ENCODE assay signal across 9 mouse cellular contexts in genomic region chr11:57929506-57929905, GRCm38 (mm10).
DNase-seq lines count a peak whose midpoint lies in the region; ATAC-seq lines count a peak whose summit lies in the region.
"Had no signal": no experiment of that assay in that cellular context is flagged by ENCODE, and none has a peak within 500 bp of the region (broad histone marks: within the 10 kb centered on the region; RNA-seq: fewer than 3 reads in every experiment).

No protein-coding gene starts in this region.

- no peak for ATAC-seq in liver, embryonic 12.5 days
- ATAC-seq in embryonic facial prominence, embryonic 13.5 days (ENCODE audit: insufficient number of reproducible peaks, insufficient read depth, low FRiP score, low TSS enrichment, low read depth): no peak
- peak; percentile 85 for ATAC-seq in intestine, embryonic 15.5 days
- no peak for ATAC-seq in neural tube, embryonic 15.5 days (ENCODE audit: low FRiP score)

- H3K4me3 ChIP-seq in liver, embryonic 12.5 days: no peak overlapping the region
- H3K4me3 ChIP-seq in embryonic facial prominence, embryonic 13.5 days: no peak overlapping the region
- H3K4me3 ChIP-seq in intestine, embryonic 15.5 days (replicated peaks): no peak overlapping the region
- no peak overlapping the region for H3K4me3 ChIP-seq in neural tube, embryonic 15.5 days (replicated peaks)
- H3K4me3 ChIP-seq: erythroblast, embryonic 14.5 days had no signal

- no peaks in the 10 kb centered on the region for H3K36me3 ChIP-seq in liver, embryonic 12.5 days
- no peaks in the 10 kb centered on the region for H3K36me3 ChIP-seq in embryonic facial prominence, embryonic 13.5 days
- H3K36me3 ChIP-seq in intestine, embryonic 15.5 days: no peaks in the 10 kb centered on the region
- no peaks in the 10 kb centered on the region for H3K36me3 ChIP-seq in neural tube, embryonic 15.5 days

- no peak overlapping the region for H3K9ac ChIP-seq in liver, embryonic 12.5 days
- H3K9ac ChIP-seq in embryonic facial prominence, embryonic 13.5 days: 0 out of 2 replicates have a peak overlapping the region, but pooled peaks have one; percentile 32
- peak overlapping the region; percentile 1; the same call in 1 of the 2 replicates for H3K9ac ChIP-seq in intestine, embryonic 15.5 days
- no peak overlapping the region for H3K9ac ChIP-seq in neural tube, embryonic 15.5 days (replicated peaks)

- peaks cover 18% of the 10 kb centered on the region for H3K4me1 ChIP-seq in liver, embryonic 12.5 days
- peaks cover 11% of the 10 kb centered on the region for H3K4me1 ChIP-seq in embryonic facial prominence, embryonic 13.5 days
- peaks cover 17% of the 10 kb centered on the region for H3K4me1 ChIP-seq in intestine, embryonic 15.5 days (replicated peaks)
- peaks cover 8% of the 10 kb centered on the region for H3K4me1 ChIP-seq in neural tube, embryonic 15.5 days

- no peaks in the 10 kb centered on the region for H3K9me3 ChIP-seq in liver, embryonic 12.5 days (replicated peaks)
- no peaks in the 10 kb centered on the region for H3K9me3 ChIP-seq in embryonic facial prominence, embryonic 13.5 days
- no peaks in the 10 kb centered on the region for H3K9me3 ChIP-seq in intestine, embryonic 15.5 days
- no peaks in the 10 kb centered on the region for H3K9me3 ChIP-seq in neural tube, embryonic 15.5 days (replicated peaks)

- no peak for DNase-seq in liver
- no peak for DNase-seq in cerebellum, postnatal 4 days (ENCODE audit: low spot score in 2 of 2)
- DNase-seq in cerebellum, adult 8-10 months: no peak
- DNase-seq in gastrocnemius, adult 18-20 months (ENCODE audit: low spot score): no peak

- WGBS in liver, embryonic 12.5 days (ENCODE audit: insufficient replicate concordance): 17% methylated on average over 18 of the region's 18 CpGs
- WGBS in embryonic facial prominence, embryonic 13.5 days: 10% methylated on average over 18 of the region's 18 CpGs
- 3% methylated on average over 18 of the region's 18 CpGs for WGBS in intestine, embryonic 15.5 days
- WGBS in neural tube, embryonic 15.5 days: 3% methylated on average over 18 of the region's 18 CpGs

- peak overlapping the region; percentile 22; the same call in 1 of the 2 replicates for H3K4me2 ChIP-seq in liver, embryonic 12.5 days
- H3K4me2 ChIP-seq in embryonic facial prominence, embryonic 13.5 days: peak overlapping the region; percentile 42
- H3K4me2 ChIP-seq in intestine, embryonic 15.5 days (replicated peaks): peak overlapping the region; percentile 37
- peak overlapping the region; percentile 36 for H3K4me2 ChIP-seq in neural tube, embryonic 15.5 days

- H3K27ac ChIP-seq in liver, embryonic 12.5 days: no peak overlapping the region
- H3K27ac ChIP-seq in embryonic facial prominence, embryonic 13.5 days: no peak overlapping the region
- peak overlapping the region; percentile 57 for H3K27ac ChIP-seq in intestine, embryonic 15.5 days
- no peak overlapping the region for H3K27ac ChIP-seq in neural tube, embryonic 15.5 days (replicated peaks)

- peaks cover 35% of the 10 kb centered on the region for H3K27me3 ChIP-seq in liver, embryonic 12.5 days (replicated peaks)
- H3K27me3 ChIP-seq in embryonic facial prominence, embryonic 13.5 days: peaks cover 23% of the 10 kb centered on the region
- no peaks in the 10 kb centered on the region for H3K27me3 ChIP-seq in intestine, embryonic 15.5 days (replicated peaks)
- H3K27me3 ChIP-seq in neural tube, embryonic 15.5 days (replicated peaks): no peaks in the 10 kb centered on the region

Comparison
In these comparisons a context has a peak if more than half of its experiments do, and no peak if none do; other contexts are left out.
1. H3K9ac ChIP-seq: peak in embryonic facial prominence, embryonic 13.5 days (single experiment) and intestine, embryonic 15.5 days (single experiment); none in liver, embryonic 12.5 days (single experiment) and neural tube, embryonic 15.5 days (single experiment).
2. Peak in every context shown above with its lines, with median percentiles within 50 percentile points of each other: H3K4me2 ChIP-seq.